Mouse (Mus musculus) kidney, postnatal 0 days (tissue): ENCODE results near the gene Lyve1. TPM values are rescaled to one million over a fixed set of nuclear protein-coding genes. Genes with fewer than 3 reads are reported as not detected.

Experiments used
- ATAC-seq: fragments of 200-750 bp; cut with Nextera tagmentation; replicated peaks from 2 replicates; pipeline ENCODE4 v1.8.0; 2017; ENCODE audit warnings: low read depth, moderate number of reproducible peaks, moderate TSS enrichment, moderate library complexity; ENCODE audit not compliant: low FRiP score
- DNase-seq: peaks from one replicate; pipeline ENCODE4 v3.0.0-alpha.2; 2016; ENCODE audit warnings: low spot score
- H3K27ac ChIP-seq: fragments of 300-500 bp; sonication (generic); 2 replicates; pipeline ENCODE4 v1.5.1; 2014; ENCODE audit warnings: mild to moderate bottlenecking
- H3K27me3 ChIP-seq: fragments of 300-500 bp; sonication (generic); 2 replicates; pipeline ENCODE4 v1.6.1; 2014; ENCODE audit warnings: low read length, mixed read lengths; ENCODE audit not compliant: insufficient read depth
- H3K36me3 ChIP-seq: fragments of 300-500 bp; sonication (generic); 2 replicates; pipeline ENCODE4 v1.6.1; 2014; ENCODE audit warnings: low read length, mixed read lengths; ENCODE audit not compliant: insufficient read depth
- H3K4me1 ChIP-seq: fragments of 300-500 bp; sonication (generic); replicated peaks from 2 replicates; pipeline ENCODE4 v1.6.1; 2014; ENCODE audit warnings: antibody characterized with exemption, low read length, mixed read lengths; ENCODE audit not compliant: insufficient read depth
- H3K4me2 ChIP-seq: fragments of 300-500 bp; sonication (generic); 2 replicates; pipeline ENCODE4 v1.6.1; 2014; ENCODE audit warnings: mild to moderate bottlenecking, low read length, moderate library complexity, mixed read lengths
- H3K4me3 ChIP-seq: fragments of 300-500 bp; sonication (generic); replicated peaks from 2 replicates; pipeline ENCODE4 v1.5.1; 2014; ENCODE audit warnings: low read depth, low read length
- H3K9ac ChIP-seq: fragments of 300-500 bp; sonication (generic); 2 replicates; pipeline ENCODE4 v1.6.1; 2014; ENCODE audit warnings: low read depth, low read length
- H3K9me3 ChIP-seq: fragments of 300-500 bp; sonication (generic); replicated peaks from 2 replicates; pipeline ENCODE4 v1.6.1; 2016; ENCODE audit warnings: low read length, inconsistent platforms, mixed read lengths
- CTCF ChIP-seq: IDR thresholded peaks from 2 replicates; pipeline ENCODE4 v1.5.1; 2016; ENCODE audit warnings: antibody characterized with exemption, low read depth, mild to moderate bottlenecking, moderate library complexity
- WGBS: fragments of 180-500 bp; shearing (Covaris S2); extraction: QIAGEN DNeasy Blood & Tissue Kit; methylation state at CpG from one replicate; pipeline ENCODE4 v1.1.7; 2014; 5-methylcytosine and 5-hydroxymethylcytosine counted together
- polyA plus RNA-seq: library from polyadenylated mRNA; unstranded; fragments of >200 nt; fragmentation: Nextera tagmentation; extraction: Ambion mirVana; gene quantifications from 2 replicates; pipeline ENCODE4 v1.2.1, GENCODE M21; 2015

Gene Lyve1
- polyA plus RNA-seq, 1 experiment from 2014 or later = 4.3 TPM

GRCm38 (mm10) chr7:110854927-110855546, 8.0 kb downstream of the Lyve1 start:
- Histone ChIP-seq H3K36me3 (no peaks in the 10 kb centered on the region), H3K9me3 (no peaks in the 10 kb centered on the region), H3K27ac (peak overlapping the region; percentile 54), H3K4me3 (no peak overlapping the region), H3K9ac (no peak overlapping the region), H3K4me2 (no peak overlapping the region), H3K27me3 (no peaks in the 10 kb centered on the region), H3K4me1 (peaks cover 4% of the 10 kb centered on the region; the same call in 1 of the 2 replicates)
- WGBS = 61% methylated on average over 8 of the region's 8 CpGs
- DNase-seq (peak; percentile 87), ATAC-seq (peak; percentile 29; the same call in 1 of the 2 replicates)
- TF ChIP-seq CTCF = no peak

DNA sequence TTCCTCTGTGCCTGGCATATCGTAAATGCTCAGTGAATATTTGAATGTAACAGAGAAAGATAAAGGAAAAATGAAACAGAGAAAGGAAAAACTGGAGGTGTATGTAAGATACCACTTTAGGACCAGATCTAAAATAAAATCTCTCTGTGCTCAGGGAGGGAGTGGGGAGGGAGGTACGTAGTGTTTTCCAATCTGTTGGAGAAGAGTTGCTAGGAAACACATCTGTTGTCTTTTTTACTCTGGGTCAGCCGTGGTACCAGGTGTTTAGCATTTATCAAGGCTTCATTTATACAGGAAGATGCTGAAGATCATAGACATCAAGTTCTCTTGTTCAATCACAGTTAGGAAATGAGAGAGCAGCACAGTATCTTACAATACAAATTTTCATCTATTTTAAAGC, 8.5 kb downstream of the Lyve1 start:
- Histone ChIP-seq H3K27me3 (no peaks in the 10 kb centered on the region), H3K36me3 (no peaks in the 10 kb centered on the region), H3K9ac (no peak overlapping the region), H3K4me2 (no peak overlapping the region), H3K9me3 (no peaks in the 10 kb centered on the region), H3K4me1 (peaks cover 4% of the 10 kb centered on the region; the same call in 1 of the 2 replicates), H3K27ac (no peak overlapping the region), H3K4me3 (no peak overlapping the region)
- ATAC-seq = peak; percentile 17; the same call in 1 of the 2 replicates
- TF ChIP-seq CTCF = no peak
- no peak for DNase-seq
- 47% methylated on average over 3 of the region's 3 CpGs for WGBS

DNA sequence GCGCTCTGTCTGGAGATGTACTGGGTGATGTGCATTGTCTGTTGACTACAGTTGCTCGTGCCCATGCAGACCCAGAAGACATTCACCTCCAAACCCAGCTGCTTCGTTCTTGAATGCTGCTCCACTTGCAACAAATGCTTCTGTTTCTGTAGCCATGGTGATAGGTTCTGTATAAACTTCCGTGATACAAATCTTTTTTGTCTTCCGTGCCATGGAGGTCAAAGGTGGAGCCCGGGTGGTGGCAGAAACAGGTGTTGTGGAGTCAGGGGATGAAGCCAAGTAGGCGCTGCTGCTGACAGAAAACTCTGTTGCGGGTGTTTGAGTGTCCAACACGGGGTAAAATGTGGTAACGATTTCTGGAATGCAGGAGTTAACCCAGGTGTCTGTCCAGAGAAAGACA, 9.4 kb downstream of the Lyve1 start:
- Histone ChIP-seq H3K36me3 (no peaks in the 10 kb centered on the region), H3K4me2 (no peak overlapping the region), H3K9ac (no peak overlapping the region), H3K4me1 (peaks cover 4% of the 10 kb centered on the region; the same call in 1 of the 2 replicates), H3K27ac (no peak overlapping the region), H3K9me3 (no peaks in the 10 kb centered on the region), H3K27me3 (no peaks in the 10 kb centered on the region), H3K4me3 (no peak overlapping the region)
- ATAC-seq = no peak
- 53% methylated on average over 10 of the region's 10 CpGs for WGBS
- no peak for TF ChIP-seq CTCF
- DNase-seq = no peak

DNA sequence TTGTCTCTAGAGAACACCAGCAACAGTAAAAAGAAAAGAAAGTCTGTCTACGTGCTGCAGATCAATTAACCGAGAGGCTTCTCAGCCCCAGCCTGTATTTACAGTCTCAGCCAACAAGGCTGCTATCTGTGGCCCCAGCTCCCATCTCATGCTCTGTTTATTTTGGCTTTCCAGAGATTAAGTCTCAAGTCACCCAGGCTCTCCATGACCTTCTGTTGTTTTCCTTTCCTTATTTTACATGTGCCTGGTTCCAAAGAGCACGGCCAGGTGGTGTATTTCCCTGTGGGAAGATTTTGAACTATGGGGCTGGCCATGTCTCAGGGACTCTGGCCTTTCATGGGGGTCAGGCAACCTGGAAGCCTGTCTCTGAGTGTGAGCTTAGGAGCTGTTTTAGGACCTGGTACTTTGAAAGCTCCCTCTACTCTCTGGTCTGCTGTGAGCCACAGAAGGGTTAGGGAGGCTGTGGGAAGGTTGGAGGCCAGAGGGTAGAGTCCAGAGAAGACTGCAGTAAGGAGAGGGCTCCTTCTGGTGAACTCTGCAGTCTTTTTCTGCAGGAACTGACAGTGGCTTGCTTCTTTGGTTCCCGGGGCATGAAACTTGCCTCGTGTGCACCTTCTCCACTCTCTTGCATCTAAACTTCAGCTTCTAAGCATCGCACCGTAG, 11.4 kb downstream of the Lyve1 start:
- Histone ChIP-seq H3K4me2 (no peak overlapping the region), H3K4me3 (no peak overlapping the region), H3K27ac (no peak overlapping the region), H3K36me3 (no peaks in the 10 kb centered on the region), H3K27me3 (no peaks in the 10 kb centered on the region), H3K4me1 (peaks cover 4% of the 10 kb centered on the region; the same call in 1 of the 2 replicates), H3K9me3 (no peaks in the 10 kb centered on the region), H3K9ac (0 out of 2 replicates have a peak overlapping the region, but pooled peaks have one; percentile 3)
- 47% methylated on average over 7 of the region's 7 CpGs for WGBS
- peak; percentile 43 for DNase-seq
- TF ChIP-seq CTCF = no peak
- ATAC-seq = no peak

DNA sequence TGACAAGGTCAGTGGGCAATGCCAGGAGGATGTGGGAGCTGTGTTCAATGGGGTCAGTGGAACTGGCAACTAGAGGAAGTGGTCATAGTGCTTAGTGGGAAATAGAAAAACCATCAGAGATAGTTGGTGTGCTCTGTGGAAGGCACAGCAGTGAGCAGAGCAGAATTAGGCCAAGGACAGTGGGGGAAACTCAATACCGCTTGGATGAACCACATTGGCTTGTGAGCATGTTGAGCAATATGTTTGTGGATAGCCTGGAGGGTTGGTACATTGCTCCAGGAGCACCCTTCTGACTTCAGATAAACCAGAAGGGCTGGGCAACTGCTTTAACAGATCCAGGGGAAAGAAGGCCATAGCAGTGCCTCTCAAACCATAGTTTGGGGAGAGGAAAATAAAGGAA, 14.7 kb downstream of the Lyve1 start:
- 97% methylated on average over 1 of the region's 1 CpGs for WGBS

DNA sequence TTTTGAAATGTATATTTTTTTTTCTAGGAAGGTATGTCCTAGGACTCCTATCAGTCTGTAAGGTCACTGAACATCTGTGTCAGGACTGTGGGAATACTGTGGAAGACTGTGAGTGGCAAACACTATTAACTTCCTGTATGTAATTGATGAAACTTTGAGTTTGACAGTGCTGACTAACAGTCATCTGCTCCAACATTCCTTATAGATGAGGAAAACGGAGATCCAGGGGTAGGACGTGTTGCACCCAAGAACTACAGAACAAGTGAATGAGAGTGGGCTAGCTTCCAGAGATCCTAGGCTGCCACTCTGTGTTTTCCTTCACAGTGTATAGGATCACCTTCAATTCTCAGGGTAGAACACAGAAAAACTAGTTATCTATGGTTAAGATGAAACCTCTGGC, 15.7 kb downstream of the Lyve1 start:
- no peaks in the 10 kb centered on the region for H3K36me3 ChIP-seq
- no peak for DNase-seq
- H3K9me3 ChIP-seq = no peaks in the 10 kb centered on the region
- no peak for ATAC-seq
- no peaks in the 10 kb centered on the region; the same call in 1 of the 2 replicates for H3K4me1 ChIP-seq
- TF ChIP-seq CTCF = no peak
- no peaks in the 10 kb centered on the region for H3K27me3 ChIP-seq
- H3K4me2 ChIP-seq = no peak overlapping the region
- 71% methylated on average over 2 of the region's 2 CpGs for WGBS
- H3K4me3 ChIP-seq = no peak overlapping the region
- H3K27ac ChIP-seq = no peak overlapping the region
- no peak overlapping the region for H3K9ac ChIP-seq

More for the DNA sequence above, 14.7 kb downstream of the Lyve1 start:
- H3K4me2 ChIP-seq = no peak overlapping the region
- H3K36me3 ChIP-seq = no peaks in the 10 kb centered on the region
- no peak for TF ChIP-seq CTCF
- no peak overlapping the region for H3K9ac ChIP-seq
- ATAC-seq = no peak
- no peaks in the 10 kb centered on the region for H3K27me3 ChIP-seq
- H3K27ac ChIP-seq = no peak overlapping the region
- H3K4me3 ChIP-seq = no peak overlapping the region
- no peaks in the 10 kb centered on the region for H3K9me3 ChIP-seq
- H3K4me1 ChIP-seq = no peaks in the 10 kb centered on the region; the same call in 1 of the 2 replicates
- DNase-seq = no peak
